Mouse (Mus musculus): ENCODE data around the gene Olfr273.

GRCm38 (mm10) chr4:52814304-52814703 is 44.7 kb downstream of the Olfr273 start, which contains the start of gene Olfr275:
- TF ChIP-seq CTCF (IDR thresholded peaks at IDR 0.05; ENCODE audit: low read depth, low read length) (no peak), POLR2A (IDR thresholded peaks at IDR 0.05; ENCODE audit: borderline replicate concordance, low read depth, low read length) (no peak)
